Mouse (Mus musculus): ENCODE measurements around the gene Nol8. TPM values are rescaled to one million over a fixed set of nuclear protein-coding genes. Genes with fewer than 3 reads are reported as not detected.

The Nol8 gene
- polyA plus RNA-seq, 1 experiment from 2014 or later = 7.0 TPM

DNA sequence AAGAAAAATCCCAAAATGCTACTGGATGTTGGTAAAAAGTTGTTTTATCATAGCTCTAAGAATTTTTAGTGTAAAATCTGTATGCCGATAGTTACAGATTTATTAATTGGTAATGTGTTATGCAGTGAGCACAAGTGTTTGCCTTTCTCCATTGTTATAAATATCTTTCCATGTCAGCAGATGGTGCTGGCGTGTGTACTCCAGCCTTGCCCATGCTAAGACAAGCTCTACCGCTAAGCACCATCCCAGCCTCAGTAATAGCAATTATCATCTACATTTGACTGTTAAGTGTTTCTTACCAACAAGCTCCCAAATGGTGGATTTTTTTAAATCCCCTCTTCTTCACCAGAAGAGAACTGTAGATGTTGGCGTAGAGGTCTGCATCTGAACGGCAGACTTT lies 38.2 kb downstream of the Nol8 start:
- no peak for ATAC-seq (ENCODE audit: insufficient read depth)
- Histone ChIP-seq H3K27ac (replicated peaks) (no peak overlapping the region), H3K4me2 (no peak overlapping the region), H3K27me3 (no peaks in the 10 kb centered on the region), H3K4me1 (replicated peaks) (no peaks in the 10 kb centered on the region), H3K36me3 (replicated peaks) (peaks cover 67% of the 10 kb centered on the region), H3K4me3 (replicated peaks) (no peak overlapping the region), H3K9ac (no peak overlapping the region), H3K9me3 (replicated peaks) (no peaks in the 10 kb centered on the region)
- WGBS (ENCODE audit: insufficient replicate concordance) = 89% methylated on average over 5 of the region's 5 CpGs

- no peak overlapping the region for H3K4me2 ChIP-seq
- peaks cover 82% of the 10 kb centered on the region for H3K36me3 ChIP-seq (replicated peaks)
- H3K27me3 ChIP-seq = no peaks in the 10 kb centered on the region
- H3K9me3 ChIP-seq (replicated peaks) = no peaks in the 10 kb centered on the region
- H3K4me1 ChIP-seq (replicated peaks) = no peaks in the 10 kb centered on the region
- no peak overlapping the region for H3K27ac ChIP-seq (replicated peaks)
- WGBS (ENCODE audit: insufficient replicate concordance) = 82% methylated on average over 11 of the region's 11 CpGs
- H3K9ac ChIP-seq = no peak overlapping the region
- H3K4me3 ChIP-seq (replicated peaks) = no peak overlapping the region
- no peak for ATAC-seq (ENCODE audit: insufficient read depth)
Observed at GRCm38 (mm10) chr13:49703216-49703779, 50.4 kb downstream of the Nol8 start.

DNA sequence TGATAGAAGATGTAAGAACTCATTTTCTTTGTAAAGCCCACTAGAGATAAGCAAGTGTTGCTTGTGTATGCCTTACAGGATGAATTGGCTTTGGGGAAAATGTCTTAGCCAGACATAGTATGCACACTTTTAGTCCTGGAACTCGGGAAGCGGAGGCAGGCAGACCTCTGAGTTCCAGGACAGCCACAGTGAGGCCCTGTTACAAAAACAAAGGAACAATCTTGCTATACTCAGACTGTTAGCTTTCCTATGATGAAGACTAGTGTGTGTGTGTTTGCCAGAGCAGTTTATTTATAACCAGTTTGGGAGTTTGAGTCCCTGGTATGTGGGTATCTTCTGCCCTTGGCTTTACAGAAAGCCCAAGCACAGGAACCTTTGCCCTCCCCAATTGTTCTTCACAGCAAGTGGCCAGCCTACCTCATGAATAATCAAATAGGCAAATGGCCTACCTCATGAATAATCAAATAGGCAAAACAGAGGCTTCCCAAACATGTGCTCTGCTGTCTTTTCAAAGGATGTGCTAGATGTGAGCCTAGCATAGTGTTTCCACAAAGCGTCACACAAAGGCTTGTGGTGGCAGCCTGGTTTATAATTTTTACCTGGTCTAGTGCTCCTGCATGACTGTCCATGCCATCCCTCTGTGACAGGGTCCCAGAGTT lies 53.3 kb downstream of the Nol8 start:
- H3K36me3 ChIP-seq (replicated peaks) = peaks cover 97% of the 10 kb centered on the region
- ATAC-seq (ENCODE audit: insufficient read depth) = no peak
- 90% methylated on average over 3 of the region's 3 CpGs for WGBS (ENCODE audit: insufficient replicate concordance)

DNA sequence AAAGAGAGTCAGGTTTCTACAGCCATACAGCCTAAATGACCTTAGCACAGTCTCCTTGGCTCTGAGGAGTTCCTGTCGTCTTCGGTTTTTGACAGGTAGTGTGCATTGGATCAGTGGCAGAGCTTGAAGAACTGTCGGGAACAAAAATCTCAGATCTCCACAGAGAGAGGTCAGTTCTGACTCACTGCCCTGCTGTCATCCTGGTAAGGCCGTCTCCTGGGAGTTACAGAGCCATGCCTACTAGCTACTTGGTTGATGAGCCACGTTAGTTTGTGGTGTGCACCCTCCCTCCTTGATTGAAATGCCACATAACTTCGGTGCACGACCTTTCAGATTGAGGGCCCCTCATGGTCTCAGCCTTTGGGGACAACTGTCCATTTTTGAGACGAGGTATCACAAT lies 55.4 kb downstream of the Nol8 start:
- no peaks in the 10 kb centered on the region for H3K27me3 ChIP-seq
- WGBS (ENCODE audit: insufficient replicate concordance) = 77% methylated on average over 8 of the region's 8 CpGs
- no peak for ATAC-seq (ENCODE audit: insufficient read depth)
- no peak overlapping the region for H3K27ac ChIP-seq (replicated peaks)
- no peak overlapping the region for H3K4me3 ChIP-seq (replicated peaks)
- no peak overlapping the region for H3K9ac ChIP-seq
- H3K4me2 ChIP-seq = no peak overlapping the region
- H3K9me3 ChIP-seq (replicated peaks) = no peaks in the 10 kb centered on the region
- H3K4me1 ChIP-seq (replicated peaks) = peaks cover 11% of the 10 kb centered on the region
- H3K36me3 ChIP-seq (replicated peaks) = peaks cover 97% of the 10 kb centered on the region

More for the DNA sequence above, 53.3 kb downstream of the Nol8 start:
- Histone ChIP-seq H3K9ac (no peak overlapping the region), H3K9me3 (replicated peaks) (no peaks in the 10 kb centered on the region), H3K4me1 (replicated peaks) (no peaks in the 10 kb centered on the region), H3K27me3 (no peaks in the 10 kb centered on the region), H3K4me2 (no peak overlapping the region), H3K4me3 (replicated peaks) (no peak overlapping the region), H3K27ac (replicated peaks) (no peak overlapping the region)

GRCm38 (mm10) chr13:49712047-49712721 lies 59.3 kb downstream of the Nol8 start:
- Histone ChIP-seq H3K4me1 (replicated peaks) (peaks cover 11% of the 10 kb centered on the region), H3K4me2 (no peak overlapping the region), H3K9ac (no peak overlapping the region), H3K36me3 (replicated peaks) (peaks cover 97% of the 10 kb centered on the region), H3K4me3 (replicated peaks) (no peak overlapping the region), H3K9me3 (replicated peaks) (no peaks in the 10 kb centered on the region), H3K27ac (replicated peaks) (0 out of 2 replicates have a peak overlapping the region, but pooled peaks have one; percentile 2), H3K27me3 (no peaks in the 10 kb centered on the region)
- no peak; the same call in 1 of the 2 replicates for ATAC-seq (ENCODE audit: insufficient read depth)
- WGBS (ENCODE audit: insufficient replicate concordance) = 70% methylated on average over 12 of the region's 12 CpGs

- Histone ChIP-seq H3K27ac (replicated peaks) (no peak overlapping the region), H3K4me1 (replicated peaks) (no peaks in the 10 kb centered on the region), H3K4me3 (replicated peaks) (no peak overlapping the region), H3K9me3 (replicated peaks) (no peaks in the 10 kb centered on the region), H3K27me3 (no peaks in the 10 kb centered on the region), H3K4me2 (no peak overlapping the region), H3K36me3 (replicated peaks) (peaks cover 100% of the 10 kb centered on the region), H3K9ac (no peak overlapping the region)
- WGBS (ENCODE audit: insufficient replicate concordance) = 65% methylated on average over 3 of the region's 3 CpGs
- no peak for ATAC-seq (ENCODE audit: insufficient read depth)
Observed at GRCm38 (mm10) chr13:49719310-49719709, 66.4 kb downstream of the Nol8 start.

Other genes starting within 250 kb of the Nol8 start
- gene Ippk, start 231.8 kb upstream of the Nol8 start, polyA plus RNA-seq (2015; fragmentation: Nextera tagmentation; extraction: Ambion mirVana) = 7.3 and 7.5 TPM in 2 replicates
- gene Tes3-ps, start 159.8 kb upstream of the Nol8 start, polyA plus RNA-seq (2015; fragmentation: Nextera tagmentation; extraction: Ambion mirVana) = 0.75 and 0.88 TPM in 2 replicates
- gene Ecm2, start 148.3 kb upstream of the Nol8 start, polyA plus RNA-seq (2015; fragmentation: Nextera tagmentation; extraction: Ambion mirVana) = 0.24 and 0.50 TPM in 2 replicates
- 2.0 and 2.2 TPM in 2 replicates for gene Aspn, start 108.6 kb upstream of the Nol8 start, polyA plus RNA-seq (2015; fragmentation: Nextera tagmentation; extraction: Ambion mirVana)
- 0.55 TPM in 2 replicates for gene Omd, start 70.6 kb upstream of the Nol8 start, polyA plus RNA-seq (2015; fragmentation: Nextera tagmentation; extraction: Ambion mirVana)
- gene Ogn, start 45.0 kb upstream of the Nol8 start, polyA plus RNA-seq (2015; fragmentation: Nextera tagmentation; extraction: Ambion mirVana) = 3.7 and 4.3 TPM in 2 replicates
- gene Cenpp, start 293 bp upstream of the Nol8 start, polyA plus RNA-seq (2015; fragmentation: Nextera tagmentation; extraction: Ambion mirVana) = 17.3 and 22.7 TPM in 2 replicates
- 46.3 and 49.2 TPM in 2 replicates for gene Iars, start 29.0 kb downstream of the Nol8 start, polyA plus RNA-seq (2015; fragmentation: Nextera tagmentation; extraction: Ambion mirVana)
- not detected in 2 replicates for gene Gm30302, start 145.9 kb downstream of the Nol8 start, polyA plus RNA-seq (2015; fragmentation: Nextera tagmentation; extraction: Ambion mirVana)

All from liver, embryonic 15.5 days (tissue).